Mouse (Mus musculus): Measurements from ENCODE around the gene Acnat2.
"Not testable (repeated sequence)": the region's sequence is repeated elsewhere in the genome, so short reads cannot be mapped to it uniquely, and the experiment has no call there.

Gene Acnat2

GRCm38 (mm10) chr4:49407957-49408356, at the start of gene Acnat2:
Gene Acnat2, minus strand, starts transcription at chr4:49408151.
- not testable (repeated sequence) for DNase-seq

GRCm38 (mm10) chr4:49456171-49456570, 48.2 kb upstream of the Acnat2 start:
- DNase-seq = no peak

GRCm38 (mm10) chr4:49451848-49452551, 44.0 kb upstream of the Acnat2 start:
- no peak for DNase-seq

- not testable (repeated sequence) for DNase-seq
These were observed 43.3 kb upstream of the Acnat2 start for GRCm38 (mm10) chr4:49451133-49451847.

- DNase-seq = not testable (repeated sequence)
These were observed 29.0 kb upstream of the Acnat2 start for GRCm38 (mm10) chr4:49436968-49437367.

- not testable (repeated sequence) for DNase-seq
These were observed 2.2 kb upstream of the Acnat2 start for GRCm38 (mm10) chr4:49410151-49410550.

GRCm38 (mm10) chr4:49386873-49387272, 21.1 kb downstream of the Acnat2 start:
- DNase-seq = no peak

GRCm38 (mm10) chr4:49383576-49384318, 24.2 kb downstream of the Acnat2 start:
- DNase-seq = not testable (repeated sequence)

- not testable (repeated sequence) for DNase-seq
These were observed 39.9 kb downstream of the Acnat2 start for GRCm38 (mm10) chr4:49368046-49368445.

- no peak for DNase-seq
These were observed 50.9 kb downstream of the Acnat2 start for GRCm38 (mm10) chr4:49357097-49357496.

GRCm38 (mm10) chr4:49350470-49350869, 57.5 kb downstream of the Acnat2 start:
- no peak for DNase-seq

- DNase-seq = no peak
These were observed 59.3 kb downstream of the Acnat2 start for GRCm38 (mm10) chr4:49348677-49349076.

GRCm38 (mm10) chr4:49348001-49348400, 60.0 kb downstream of the Acnat2 start:
- not testable (repeated sequence) for DNase-seq

GRCm38 (mm10) chr4:49340091-49340490, 67.9 kb downstream of the Acnat2 start:
- DNase-seq = not testable (repeated sequence)

- not testable (repeated sequence) for DNase-seq
These were observed 70.0 kb downstream of the Acnat2 start for GRCm38 (mm10) chr4:49337949-49338348.

Data from thymus, postnatal 14 days (tissue).